Mouse (Mus musculus): ENCODE data around the gene Rab5if. TPM values are rescaled to one million over a fixed set of nuclear protein-coding genes. Genes with fewer than 3 reads are reported as not detected.
"Not testable (repeated sequence)": the region's sequence is repeated elsewhere in the genome, so short reads cannot be mapped to it uniquely, and the experiment has no call there.

The Rab5if gene
- total RNA-seq, 2 experiments from 2014 or later: 124 to 125 TPM

DNA sequence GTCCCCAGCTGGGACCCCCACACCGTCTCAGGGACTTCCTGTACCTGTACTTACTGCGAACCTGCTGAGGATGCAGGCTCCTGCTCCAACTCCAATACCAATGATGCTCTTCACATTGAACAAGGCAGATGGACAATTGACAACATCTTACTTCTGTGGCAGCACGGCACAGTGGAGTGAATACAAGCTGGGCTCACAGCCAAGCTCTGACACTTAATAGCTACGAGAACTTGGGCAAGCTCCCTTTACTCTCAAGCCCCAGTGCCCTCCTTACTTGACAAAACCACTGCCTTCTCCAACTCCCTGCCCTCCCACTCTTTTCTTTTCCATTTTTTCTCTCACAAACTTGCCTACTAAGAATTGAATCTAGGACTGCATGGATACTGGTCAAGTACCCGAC, 50.3 kb downstream of the Rab5if start:
- DNase-seq (ENCODE audit: low spot score): no peak
- intact Hi-C loops (cut with DNase I): loop anchor here (5.0 kb wide), 1 partner anchor 84 kb away; no protein-coding TSS in a partner anchor

DNA sequence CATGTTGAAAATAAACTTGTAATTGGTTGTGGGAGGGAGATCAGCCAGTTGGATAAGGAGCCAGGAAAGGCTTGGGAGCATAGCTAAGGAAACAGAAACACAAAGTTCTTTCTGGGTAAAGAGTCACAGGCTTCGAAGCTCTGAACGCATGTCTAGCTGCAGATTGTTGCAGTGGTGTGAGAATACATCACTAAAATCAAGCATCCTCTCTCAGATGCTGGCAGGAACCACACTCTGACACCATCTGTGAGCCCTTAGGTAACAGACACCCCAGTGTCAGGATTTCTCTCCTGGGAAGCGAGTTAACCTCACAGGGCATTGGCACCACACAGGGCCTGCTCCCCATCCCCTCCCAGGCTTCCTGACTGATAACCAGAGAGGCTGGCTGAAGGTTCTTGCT, 52.6 kb downstream of the Rab5if start:
- intact Hi-C loops (cut with DNase I): loop anchor here (2.0 kb wide), 1 partner anchor 31 kb away; no protein-coding TSS in a partner anchor
- DNase-seq (ENCODE audit: low spot score): no peak

DNA sequence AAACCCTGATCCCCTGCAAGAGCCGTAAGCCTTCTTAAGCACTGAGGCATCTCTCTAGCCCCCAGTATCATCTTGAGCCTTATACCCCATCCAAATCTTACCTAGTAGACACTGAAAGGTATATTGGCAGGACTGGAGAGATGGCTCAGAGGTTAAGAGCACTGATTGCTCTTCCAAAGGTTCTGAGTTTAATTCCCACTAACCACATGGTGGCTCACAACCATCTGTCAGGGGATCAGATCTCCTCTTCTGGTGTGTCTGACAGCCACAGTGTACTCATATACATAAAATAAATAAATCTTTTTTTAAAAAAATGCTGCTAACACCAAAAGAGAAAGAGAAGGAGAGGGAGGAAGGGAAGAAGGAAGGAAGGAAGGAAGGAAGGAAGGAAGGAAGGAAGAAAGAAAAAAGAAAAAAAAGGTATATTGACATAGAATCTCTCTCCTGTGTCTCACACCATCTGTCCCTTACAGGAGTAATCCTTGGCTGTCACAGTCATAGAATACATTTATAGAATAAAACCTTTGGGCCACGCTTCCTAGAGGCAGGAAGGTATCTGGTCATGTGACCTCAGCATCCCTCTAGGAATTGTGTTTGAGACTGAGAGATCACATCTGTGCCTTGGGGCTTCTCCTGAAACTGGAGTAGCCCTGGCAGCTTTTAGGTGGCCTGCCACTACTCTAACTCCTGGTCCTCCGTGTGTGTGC, 53.6 kb downstream of the Rab5if start:
- DNase-seq (ENCODE audit: low spot score): no peak
- intact Hi-C loops (cut with DNase I): no loop called here

DNA sequence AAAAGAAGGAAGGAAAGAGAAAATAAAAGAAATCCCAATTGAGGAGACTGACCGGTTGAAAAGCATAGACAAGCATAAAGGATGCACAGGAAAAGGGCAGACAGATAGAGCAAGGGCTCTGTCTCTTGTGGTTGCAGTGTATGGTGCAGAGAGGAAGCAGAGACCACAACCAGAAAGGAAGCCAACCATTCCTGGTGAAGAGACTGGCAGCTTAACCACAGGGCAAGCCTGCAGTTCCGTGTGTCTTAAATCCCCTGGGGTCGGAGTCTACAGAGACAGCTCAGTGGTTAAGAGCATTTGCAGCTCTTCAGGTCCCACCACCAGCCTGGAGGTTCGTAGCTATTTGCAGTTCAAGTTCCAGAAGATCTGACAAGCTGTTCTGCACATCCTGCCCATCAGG, 55.6 kb downstream of the Rab5if start:
- intact Hi-C loops (cut with DNase I): no loop called here
- no peak for DNase-seq (ENCODE audit: low spot score)

DNA sequence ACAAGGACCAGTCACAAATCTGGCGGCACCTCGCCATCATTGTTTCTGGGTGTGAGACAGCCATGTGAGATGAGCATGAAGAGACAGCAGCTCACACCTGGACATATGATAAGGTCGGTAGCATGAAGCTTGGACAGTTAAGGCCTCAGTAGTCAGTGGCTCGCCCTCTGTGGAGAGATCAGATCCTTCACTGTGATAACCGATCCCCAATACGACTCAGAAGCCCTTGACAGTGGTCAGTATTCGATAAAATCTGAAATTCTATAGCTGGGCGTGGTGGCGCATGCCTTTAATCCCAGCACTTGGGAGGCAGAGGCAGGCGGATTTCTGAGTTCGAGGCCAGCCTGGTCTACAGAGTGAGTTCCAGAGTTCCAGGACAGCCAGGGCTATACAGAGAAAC, 56.3 kb downstream of the Rab5if start:
- DNase-seq (ENCODE audit: low spot score); intact Hi-C loops (cut with DNase I): not testable (repeated sequence)

DNA sequence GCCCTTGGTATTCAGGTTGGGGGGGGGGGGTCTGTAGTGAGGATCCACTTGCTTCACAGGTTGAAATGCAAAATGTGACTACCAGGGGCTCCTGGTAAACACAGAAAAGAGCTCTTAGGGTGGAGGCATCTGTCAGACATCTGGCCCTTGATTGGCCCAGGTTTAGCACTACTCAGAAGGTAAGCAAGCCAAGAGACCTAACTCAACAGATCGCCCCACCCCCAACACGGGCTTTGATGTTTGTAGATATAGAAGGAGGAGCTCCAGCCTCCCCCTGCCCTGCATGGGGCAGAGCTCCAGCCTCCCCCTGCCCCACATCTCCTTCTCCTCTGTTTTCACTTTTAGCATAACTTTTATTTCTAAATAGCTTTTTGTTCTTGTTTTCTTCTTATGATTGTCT, 56.9 kb downstream of the Rab5if start:
- intact Hi-C loops (cut with DNase I): no loop called here
- DNase-seq (ENCODE audit: low spot score): no peak

DNA sequence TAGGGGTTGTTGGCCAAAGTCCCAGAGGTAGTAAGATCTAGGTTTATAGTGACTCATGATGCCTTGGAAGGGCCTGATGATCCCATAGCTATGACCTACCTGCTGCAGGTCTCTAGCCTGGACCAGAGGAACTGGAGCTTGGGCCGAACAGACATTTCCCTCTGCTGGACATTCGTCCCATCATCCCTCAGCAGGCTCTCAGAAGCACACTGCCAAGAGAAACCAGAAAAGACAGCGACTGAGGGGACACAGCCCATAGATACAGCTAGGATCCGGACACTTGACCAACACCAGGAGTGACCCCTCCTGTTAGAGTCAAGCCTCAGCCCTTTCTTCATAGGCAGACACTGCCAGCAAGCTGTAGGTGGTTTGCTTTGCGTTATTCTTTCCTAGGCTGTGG, 60.1 kb downstream of the Rab5if start:
- no peak for DNase-seq (ENCODE audit: low spot score)
- intact Hi-C loops (cut with DNase I): no loop called here

Other genes with a start within 250 kb of the Rab5if start
- 10 to 100 TPM; 30.1 to 41.8 TPM for gene Dlgap4, start 249.4 kb upstream of the Rab5if start, total RNA-seq (2021)
- 100 to 1,000 TPM; 200 to 205 TPM for gene Myl9, start 87.7 kb upstream of the Rab5if start, total RNA-seq (2021)
- under 1 TPM; 0.75 to 0.95 TPM for gene Tgif2, start 23.1 kb upstream of the Rab5if start, total RNA-seq (2021)
- under 1 TPM; 0.57 to 0.89 TPM for gene 4930518I15Rik, start 5.2 kb upstream of the Rab5if start, total RNA-seq (2021)
- gene Sla2, start 24.1 kb downstream of the Rab5if start, total RNA-seq (2021): not detected
- 10 to 100 TPM; 19.6 to 20.4 TPM for gene Ndrg3, start 128.9 kb downstream of the Rab5if start, total RNA-seq (2021)
- gene Dsn1, start 144.0 kb downstream of the Rab5if start, total RNA-seq (2021): 1 to 10 TPM; 1.5 to 2.1 TPM
- 10 to 100 TPM; 11.9 to 14.1 TPM for gene Soga1, start 216.1 kb downstream of the Rab5if start, total RNA-seq (2021)
- not detected for gene Tldc2, start 223.9 kb downstream of the Rab5if start, total RNA-seq (2021)